Mouse (Mus musculus): ENCODE data around the gene Cygb.

DNA sequence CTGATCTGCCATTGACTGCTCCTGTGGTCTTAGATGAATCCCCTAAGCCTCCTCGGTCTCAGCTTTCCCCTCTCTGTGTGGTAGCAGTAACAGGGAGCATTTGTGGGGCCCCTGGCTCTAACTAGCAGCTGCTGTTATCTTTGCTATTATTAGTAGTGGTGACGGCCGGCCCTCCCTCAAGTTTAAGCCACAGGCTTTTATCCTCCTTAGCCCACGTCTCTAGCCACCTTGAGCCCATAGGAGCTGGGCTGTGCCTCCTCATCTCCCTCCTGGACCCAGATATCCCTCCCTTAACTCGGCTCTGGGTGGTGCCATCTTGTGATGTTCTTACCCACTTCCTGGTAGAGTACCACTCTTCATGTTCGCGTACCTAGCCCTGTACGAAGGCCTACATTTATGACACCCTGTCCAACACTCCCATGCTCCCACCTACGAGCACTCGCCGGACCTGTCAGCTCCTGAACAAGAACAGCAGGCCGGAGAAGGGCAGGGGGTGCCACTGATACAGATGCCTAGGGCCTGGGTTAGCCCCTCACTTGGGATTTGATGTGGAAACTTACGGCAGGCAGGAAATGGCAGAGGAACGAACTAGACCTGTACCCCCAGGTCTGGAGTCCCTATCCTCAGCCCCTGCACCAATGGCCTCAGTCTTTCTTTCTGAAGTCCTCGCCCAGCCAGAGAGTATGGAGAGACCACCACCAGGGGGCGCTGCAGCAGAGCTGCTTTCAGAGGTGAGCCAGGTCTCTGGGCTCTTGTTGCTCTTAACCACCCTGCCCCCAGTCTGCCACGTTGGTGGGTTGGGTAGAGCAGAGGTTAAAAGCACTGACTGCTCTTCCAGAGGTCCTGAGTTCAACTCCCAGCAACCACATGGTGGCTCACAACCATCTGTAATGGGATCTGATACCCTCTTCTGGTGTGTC, 28.8 kb downstream of the Cygb start:
- peak; percentile 68 for TF ChIP-seq CTCF (IDR thresholded peaks at IDR 0.05; ENCODE audit: borderline replicate concordance, extremely low read depth, insufficient read depth, insufficient read length)
- TF ChIP-seq POLR2A (IDR thresholded peaks at IDR 0.05; ENCODE audit: borderline replicate concordance, extremely low read depth, insufficient read depth, insufficient read length, poor library complexity, severe bottlenecking): no peak

All from brain, embryonic 14.5 days (tissue).